Mouse (Mus musculus): ENCODE data around the gene Arhgef10l.

Arhgef10l gene

DNA sequence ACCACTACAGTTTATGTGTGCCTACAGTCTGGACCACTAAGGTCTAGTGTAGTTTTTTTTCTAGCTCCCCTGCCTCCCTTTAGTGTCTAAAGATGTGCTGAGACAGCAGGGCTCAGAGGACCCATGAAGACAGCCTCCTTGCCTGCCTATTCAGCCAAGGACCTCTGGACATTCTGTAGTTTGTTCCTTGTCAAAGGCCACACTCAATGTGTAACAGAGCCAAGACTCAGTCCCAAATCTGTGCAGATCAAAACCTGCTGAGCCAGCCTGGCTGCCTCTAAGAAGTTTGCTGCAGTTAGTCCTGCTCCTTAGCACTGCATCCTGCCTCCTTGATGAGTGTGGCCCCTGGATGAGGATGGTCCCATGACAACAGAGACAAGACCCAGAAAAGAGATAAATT is 156.0 kb downstream of the Arhgef10l start:
- DNase-seq = no peak

DNA sequence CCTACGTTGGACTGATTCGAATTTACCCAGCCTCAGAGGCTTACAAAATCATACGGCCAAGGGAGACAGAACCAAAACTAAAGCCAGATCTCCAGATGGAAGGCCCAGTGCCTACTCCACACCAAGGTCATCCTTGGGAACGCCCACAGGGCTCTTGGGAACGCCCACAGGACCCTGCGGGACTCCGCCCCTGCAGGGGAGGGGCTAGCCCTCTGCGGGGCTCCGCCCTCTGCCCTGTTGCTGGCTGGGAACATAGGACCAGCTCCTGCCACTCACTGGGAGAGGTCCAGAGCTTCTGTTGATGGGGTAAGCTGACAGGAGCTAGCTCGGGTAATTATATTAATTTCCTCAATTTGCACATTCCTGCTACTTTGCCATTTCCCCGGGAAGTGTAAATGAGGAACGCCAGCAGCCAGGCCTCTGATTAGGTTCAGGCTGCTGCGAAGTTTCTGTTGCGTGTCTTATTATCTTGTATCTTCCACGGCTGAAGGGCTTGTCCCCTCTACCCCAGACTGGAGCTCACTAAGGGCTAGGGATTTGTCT is 158.6 kb downstream of the Arhgef10l start:
- DNase-seq = peak; percentile 48 to 55

DNA sequence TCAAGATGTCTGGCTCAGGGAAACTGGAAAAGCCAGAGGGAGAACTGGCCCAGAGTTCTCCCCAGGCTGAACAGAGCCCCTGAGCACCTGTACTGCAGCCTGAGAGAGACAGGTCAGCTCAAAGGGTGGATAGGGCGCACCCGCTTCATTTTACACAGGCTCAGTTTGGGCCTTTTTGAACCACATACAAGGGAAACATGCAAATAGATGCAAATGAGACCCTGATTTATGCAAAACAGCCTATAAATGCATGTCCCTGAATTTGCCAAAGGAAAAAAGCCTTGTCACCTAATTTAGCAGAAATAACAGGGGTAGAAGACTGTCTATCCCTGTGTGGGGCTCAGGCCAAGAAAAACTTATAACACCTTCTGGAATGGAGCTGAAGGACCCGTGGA is 160.2 kb downstream of the Arhgef10l start:
- no peak for DNase-seq

DNA sequence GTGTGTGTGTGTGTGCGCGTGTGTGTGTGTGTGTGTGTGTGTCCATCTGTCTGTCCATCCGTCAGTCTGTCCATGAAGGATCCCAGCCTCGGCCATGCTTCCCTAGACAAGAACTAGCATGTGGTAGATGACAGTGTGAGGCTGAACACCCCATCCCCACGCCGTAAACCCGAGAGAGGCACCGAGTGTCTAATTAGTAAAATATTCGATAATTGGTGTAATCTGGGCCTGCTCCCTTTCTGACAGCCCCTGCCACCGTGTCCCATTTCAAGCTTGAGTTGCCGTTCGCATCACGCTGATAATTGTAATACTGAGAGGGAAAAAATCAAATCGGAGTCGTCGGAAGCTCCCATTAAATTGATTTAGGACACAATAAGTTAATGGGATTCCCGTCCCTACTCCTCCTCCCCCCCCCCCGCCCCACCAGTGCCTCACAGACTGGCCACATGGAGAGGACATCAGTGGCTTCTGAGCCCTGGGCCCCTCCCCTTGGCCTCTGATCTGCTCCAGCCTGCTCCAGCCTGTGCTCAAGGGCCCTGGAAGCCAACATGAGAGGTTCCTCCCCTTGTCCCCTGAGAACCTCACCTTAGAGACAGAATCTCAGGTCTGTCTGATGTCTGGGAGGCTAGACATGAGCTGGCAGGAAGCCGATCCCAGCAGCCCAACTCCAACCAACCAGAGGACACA is 160.7 kb downstream of the Arhgef10l start:
- DNase-seq = no peak

DNA sequence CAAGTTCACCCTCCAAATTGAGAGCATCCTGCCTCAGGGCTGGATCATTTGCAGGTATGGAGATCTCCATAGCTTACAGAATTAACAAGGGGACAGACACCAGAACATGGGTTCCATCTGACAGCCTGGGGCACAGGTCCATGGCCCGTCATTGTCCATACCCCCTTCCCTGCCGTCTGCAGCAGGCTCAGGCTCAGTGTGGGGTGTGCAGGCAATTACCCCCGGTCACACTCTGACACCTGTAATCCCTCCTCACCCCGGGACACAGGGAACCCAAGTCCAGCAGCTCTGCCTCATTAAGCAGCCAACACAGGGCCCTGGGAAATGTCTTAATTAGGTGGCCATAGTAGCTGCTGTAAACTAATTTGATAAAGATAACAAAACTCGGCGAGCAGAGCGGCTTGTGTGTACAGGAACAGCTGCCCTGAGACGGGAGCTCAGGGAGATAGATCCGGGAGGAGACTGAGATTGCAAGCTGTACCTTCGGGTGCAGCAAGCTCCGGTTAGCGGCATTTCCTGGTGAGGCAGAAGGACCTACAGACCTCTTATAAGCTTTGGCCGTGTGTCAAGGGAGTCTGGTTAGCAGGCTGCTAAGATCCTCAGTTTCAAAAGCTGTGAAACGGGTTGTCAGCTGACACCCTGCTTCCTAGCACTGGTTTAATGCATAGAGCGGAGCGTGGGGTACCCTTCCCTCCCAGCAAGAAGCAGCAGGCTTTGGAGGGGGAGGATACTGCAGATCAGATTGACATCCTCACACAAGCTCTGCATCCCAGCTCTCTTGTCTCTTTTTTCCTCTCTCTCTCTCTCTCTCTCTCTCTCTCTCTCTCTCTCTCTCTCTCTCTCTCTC is 161.5 kb downstream of the Arhgef10l start:
- no peak for DNase-seq

DNA sequence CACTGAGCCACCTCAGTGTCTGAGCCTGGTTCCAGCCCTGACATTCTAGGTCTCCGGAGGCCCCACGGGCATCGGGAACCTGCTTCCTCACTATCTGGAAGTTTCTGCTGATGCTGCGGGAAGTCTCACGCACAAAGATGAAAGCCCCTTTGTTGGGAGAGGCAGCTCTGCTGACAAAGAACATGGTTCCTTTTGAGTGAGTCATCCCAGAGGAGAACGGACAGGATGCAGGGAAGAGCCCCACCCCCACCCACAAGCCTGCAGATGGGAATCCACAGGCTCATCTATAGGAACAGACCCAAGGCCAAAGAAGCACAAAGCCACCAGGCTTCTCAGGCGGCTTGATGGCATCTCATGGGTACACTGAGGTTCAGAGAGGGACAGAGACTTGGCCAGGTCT is 165.0 kb downstream of the Arhgef10l start:
- DNase-seq = no peak

DNA sequence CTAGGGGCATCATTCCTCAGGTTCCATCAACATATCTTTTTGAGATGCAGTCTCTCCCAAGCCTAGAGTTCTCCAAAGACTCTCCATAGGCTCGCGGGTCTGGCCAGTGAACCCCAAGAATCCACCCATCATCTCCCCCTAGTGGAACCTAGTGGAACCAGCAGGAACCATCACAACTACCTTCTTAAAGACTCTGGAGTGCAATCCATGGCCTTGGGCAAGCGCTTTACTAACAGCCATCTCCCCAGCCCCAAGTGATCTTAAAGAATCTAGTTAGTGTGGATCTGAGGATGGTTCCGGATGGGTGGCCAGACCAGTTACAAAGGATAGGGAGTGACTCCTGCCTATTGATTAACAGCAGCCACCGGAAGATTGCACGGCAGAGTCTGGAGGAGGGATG is 166.2 kb downstream of the Arhgef10l start:
- peak; percentile 34 to 49 for DNase-seq

DNA sequence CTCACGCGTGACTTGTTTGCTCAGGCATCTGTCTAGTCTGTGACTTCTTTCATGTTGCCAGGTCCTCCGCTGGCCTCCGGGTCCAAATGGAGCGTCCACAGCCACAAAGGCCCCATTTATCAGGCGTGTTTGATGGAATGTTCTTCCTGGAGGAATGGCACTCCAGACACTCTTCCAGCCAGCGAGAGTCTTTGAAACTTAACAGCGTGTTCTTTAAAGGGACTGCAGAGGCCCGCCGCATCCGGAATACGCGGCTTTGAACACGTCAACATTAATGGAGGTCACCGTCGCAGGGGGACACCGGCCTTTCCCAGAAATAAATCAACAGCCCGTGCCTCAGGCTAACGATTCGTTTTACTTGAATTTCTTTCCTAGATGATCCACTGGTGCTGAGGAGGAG is 168.6 kb downstream of the Arhgef10l start:
- DNase-seq = no peak

DNA sequence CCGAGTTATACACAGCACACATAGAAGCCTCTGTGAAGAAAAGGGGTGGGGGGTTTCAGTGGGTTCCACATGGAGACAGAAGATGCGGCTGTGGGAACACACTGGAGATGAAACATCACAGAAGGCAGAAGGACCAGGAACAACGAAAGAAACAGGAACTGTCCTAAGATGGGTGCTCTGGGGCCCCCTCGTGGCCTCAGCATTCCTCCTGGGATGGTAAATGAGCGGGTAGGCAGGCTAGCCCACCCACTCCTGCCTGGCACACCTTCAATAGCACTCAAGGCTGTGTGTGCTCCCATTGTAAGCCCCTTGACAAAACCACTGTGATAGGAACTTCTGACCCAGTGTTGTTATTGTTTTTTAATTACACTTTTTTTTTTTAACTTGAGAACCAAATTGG is 174.3 kb downstream of the Arhgef10l start:
- peak; percentile 37 to 40 for DNase-seq

DNA sequence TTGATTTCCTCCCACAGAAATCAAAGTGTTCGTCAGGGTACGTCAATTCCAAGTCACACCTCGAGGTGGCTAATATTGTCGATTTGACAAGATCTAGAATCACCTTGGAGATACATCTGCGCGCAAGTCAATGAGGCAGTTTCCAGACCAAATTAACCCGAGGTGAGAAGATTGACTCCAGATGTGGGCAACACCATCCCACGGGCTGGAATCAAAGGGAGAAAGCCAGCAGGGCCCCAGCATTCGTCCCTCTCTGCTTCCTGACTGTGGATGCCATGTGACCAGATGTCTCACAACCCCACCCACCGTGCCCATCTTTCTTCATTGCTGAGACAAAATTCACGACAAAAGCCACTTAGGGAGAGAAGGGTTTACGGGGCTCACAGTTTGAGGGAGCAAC is 180.4 kb downstream of the Arhgef10l start:
- no peak for DNase-seq

DNA sequence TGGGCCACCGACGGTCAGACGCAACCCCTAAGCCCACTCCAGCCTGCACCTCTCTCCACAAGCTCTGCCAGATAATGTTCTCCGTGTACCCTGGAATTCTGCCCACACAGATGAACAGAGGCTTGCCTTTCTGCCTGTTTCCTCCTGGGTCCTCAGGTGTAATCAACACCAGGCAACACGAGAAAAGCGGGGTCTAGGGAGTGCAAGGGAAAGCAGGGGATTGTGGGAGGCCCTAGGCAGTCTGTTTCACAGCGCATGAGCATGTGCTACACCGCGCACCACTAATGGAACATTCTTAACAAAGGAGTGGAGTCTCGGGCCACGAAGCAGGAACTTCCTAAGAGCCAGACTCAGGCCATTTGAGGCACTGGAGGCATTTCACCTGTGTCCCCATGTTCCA is 182.7 kb downstream of the Arhgef10l start:
- no peak for DNase-seq

DNA sequence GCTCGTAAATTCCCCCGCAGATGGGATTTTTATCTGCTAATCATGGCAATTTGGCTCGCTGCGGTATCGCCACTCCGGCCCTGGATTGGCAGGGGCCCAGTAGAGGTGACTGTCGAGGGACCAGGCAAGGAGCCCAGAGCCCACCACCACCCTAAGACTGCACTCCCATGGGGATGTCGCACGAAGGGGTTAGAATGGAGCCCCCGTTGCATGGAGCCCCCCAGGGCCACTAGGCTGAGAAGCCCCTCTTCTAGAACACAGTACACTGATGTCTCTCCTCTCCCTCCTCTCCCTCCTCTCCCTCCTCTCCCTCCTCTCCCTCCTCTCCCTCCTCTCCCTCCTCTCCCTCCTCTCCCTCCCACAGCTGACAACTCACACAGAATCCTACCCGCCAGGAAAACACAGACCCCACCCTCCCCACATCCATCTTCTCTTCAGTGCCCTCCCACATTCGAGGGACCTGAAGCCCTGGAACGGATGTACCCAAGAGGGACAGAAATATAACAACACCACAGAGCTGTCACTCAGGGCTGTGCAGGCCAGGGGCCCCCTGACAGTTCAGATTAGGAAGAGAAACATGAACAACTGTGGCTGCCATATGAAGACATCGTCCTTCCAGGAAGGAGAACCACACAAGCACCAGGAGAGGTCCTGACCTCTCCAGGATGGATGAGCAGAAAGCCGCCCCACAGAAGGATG is 185.3 kb downstream of the Arhgef10l start:
- no peak for DNase-seq

DNA sequence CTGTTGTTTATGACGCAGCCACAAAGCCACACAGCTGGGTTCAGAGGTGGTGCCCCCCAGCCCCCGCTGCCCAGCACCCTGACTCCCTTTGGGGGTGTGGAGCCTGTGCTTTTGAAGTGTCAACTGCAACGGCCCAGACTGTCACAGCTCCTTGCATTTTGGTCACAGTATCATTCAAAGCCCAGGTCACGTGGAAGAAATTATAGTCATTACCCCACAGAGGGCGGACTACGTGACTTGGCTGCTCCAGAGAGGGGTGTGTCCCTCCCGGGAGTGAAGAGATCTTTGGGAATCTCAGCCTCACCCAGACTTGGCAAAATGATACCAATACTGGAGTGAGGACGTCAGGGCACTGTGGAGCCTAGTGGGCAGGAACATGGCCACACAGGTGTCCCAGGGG is 190.6 kb downstream of the Arhgef10l start:
- no peak for DNase-seq

DNA sequence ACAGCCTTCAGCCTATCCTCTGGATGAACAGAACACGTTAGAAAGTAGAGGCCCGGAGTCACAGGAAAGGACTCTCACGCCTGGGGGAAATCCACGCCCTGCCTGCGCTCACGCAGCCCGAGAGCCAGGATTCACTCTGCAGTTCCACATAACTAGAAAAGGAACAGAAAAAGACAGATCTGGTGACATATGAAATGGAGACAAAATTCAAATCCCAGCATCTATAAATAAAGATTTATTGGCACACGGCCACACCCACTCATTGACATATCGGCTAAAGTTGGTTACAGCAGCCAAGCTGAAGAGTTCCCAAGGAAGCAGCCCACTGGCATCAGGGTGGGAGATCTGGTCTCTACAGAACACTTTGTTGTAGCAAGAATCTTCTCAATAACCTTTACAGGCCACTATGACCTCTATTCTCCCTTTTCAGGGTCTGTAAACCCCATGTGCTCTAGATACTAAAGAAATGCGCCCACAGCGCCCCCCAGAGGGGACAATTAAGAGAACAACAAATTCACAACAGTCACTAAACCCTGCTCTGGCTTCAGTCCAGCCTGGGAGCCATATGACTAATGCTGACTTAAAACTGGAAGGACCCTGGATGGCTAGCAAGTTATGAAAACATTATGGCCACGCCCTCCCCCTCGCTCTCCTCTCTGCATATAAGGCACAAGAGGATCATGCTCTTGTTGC is 195.9 kb downstream of the Arhgef10l start:
- DNase-seq = no peak

DNA sequence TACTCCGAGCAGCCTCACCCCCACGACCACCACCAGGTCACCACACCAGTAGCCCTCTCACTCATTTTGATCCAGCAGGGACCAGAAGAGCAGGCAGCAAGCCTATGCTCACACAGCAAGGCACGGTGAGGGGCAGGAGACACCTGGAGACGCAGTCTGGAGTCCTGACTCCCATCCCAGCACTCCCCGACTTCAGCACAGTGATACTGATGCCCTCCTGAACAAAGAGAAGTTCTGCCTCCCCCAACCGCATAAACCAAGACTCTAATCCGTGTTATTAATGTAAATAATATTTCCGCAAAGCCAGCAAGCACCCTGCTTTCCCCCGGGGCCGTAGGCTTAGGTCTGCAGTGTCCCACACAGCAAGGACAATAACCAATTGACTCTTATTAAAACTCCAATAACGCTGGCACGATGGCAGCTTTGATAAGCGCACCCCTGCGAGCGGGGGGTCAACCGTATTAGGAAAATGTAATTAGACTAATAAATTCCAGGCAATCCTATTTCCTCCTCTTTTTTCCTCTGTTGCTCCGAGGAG is 198.5 kb downstream of the Arhgef10l start:
- no peak for DNase-seq
